Mouse (Mus musculus) thymus, adult 18-20 months (tissue): ENCODE data around the gene Cilp2.

ENCODE experiments used
- DNase-seq, 2 experiments: peaks; one replicate each; pipeline ENCODE4 v3.0.0; 2022; ENCODE audit warnings: mixed read lengths in 2 of 2

Gene Cilp2

GRCm38 (mm10) chr8:69900895-69901451, 13.5 kb upstream of the Cilp2 start:
- no peak for DNase-seq

- no peak for DNase-seq
These were observed 12.4 kb upstream of the Cilp2 start for GRCm38 (mm10) chr8:69899876-69900275.

DNA sequence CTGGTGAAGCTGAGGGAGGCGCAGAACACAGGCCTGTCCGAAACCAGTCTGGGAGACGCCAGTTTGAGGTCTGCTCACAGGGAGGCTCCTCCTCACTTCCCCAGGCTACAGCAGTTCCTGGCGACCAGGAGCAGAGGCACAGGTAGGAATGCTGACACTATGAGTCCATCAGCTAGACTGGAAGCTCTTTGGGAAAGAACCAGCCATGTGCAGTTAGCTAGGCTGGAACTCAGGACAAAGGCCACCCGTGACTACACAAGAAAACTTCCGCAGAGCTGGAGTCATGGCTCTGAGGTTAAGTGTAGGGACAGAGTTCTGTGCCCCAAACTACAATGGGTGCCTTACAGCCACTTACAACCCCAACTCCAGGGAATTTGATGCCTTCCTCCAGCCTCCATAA, 10.4 kb upstream of the Cilp2 start:
- no peak for DNase-seq

DNA sequence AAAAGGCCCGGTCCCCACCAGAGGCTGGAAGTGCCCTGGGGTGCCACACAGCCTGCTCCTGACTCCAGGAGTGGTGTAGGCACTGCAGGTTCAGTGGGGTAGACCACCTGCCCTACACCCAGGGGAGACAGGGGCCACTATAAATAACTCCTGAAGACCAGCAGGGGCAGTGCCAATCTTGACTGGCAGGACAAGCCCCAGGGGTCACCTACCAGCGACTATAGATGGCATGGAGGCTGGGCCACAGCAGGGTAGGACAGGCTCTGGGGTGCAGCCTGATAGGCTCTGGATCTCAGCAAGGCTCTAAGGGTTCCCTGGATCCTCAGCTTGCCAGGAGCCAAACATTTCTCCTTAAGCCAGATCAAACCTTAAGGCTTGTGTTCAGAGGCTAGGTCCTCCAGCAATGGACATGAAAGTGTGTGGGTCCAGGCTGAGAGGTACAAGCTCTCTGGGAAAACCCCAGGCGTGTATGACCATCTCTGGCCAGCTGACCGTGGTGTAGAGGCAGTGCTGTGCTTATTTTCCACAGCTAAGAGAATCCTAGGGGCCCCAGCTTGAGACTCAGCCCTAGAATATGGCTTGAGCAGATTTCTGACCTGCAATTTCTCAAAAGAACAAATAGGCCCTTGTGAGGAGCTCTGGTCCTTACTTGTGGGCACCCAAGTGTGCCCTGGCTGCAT, 8.4 kb upstream of the Cilp2 start:
- no peak for DNase-seq

DNA sequence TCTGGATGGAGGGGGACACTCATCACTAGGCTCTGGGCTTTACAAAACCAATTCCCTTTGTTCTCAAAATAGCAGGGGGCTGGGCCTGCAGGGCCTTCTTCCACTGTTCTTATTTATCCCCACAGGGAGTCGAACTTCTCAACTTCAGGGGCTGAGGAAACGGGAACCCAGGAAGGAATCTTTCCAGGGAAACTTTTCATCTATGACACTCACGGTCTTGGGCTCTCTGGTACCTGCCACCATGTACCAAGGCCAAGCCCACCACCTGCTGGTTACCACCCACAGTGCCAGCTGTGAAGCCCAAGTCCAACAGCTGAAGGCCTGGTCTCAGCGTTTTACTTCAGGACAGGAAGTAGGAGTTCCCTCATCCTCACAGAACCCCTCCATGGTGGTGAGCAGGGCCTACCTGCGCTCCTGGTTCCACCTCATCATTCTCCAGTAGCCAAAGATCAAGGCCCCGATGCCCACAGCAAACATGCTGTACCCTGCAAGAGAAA, 7.4 kb upstream of the Cilp2 start:
- DNase-seq, result no peak

DNA sequence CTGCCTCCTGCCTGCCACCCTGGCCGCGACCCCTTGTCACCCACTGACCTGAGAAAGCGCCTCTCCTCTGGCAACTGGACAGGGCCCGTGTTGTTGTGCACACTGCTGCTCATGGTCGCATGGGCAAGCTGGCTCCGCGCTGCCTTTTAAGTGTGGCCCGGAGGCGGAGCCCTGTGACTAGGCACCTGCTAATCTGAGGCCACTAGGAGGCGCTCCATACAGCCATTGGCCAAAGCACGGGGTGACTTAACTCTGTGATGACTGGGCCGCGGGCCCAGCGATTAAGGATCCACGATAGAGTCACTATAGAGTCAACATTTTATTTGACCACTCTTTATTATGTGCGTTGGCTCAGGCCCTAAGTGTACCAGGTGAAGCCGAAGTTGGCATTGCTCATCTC, 6.4 kb upstream of the Cilp2 start:
- no peak for DNase-seq

- no peak for DNase-seq
These were observed 3.3 kb upstream of the Cilp2 start for GRCm38 (mm10) chr8:69890813-69891241.

DNA sequence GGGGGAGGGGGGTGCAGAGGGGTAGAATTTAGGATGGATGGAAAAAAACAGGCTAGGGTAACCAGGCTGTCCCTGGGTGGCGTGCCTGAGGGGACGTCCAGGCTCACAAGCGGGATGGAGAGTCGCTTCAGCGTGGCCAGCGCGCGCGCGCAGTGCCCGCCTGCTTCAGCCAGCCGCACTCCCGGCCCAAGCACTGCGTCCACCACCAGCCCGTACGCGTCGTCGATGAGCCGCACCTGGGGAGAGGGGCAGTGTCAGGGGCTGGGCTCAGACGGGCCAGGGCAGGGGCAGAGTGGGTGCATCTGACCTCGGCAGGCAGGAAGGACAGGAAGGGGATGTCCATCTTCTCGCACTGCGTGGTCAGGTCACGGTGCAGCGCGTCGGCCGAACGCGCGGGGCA, 1.4 kb upstream of the Cilp2 start:
- no peak for DNase-seq

- DNase-seq, result no peak
These were observed 868 bp upstream of the Cilp2 start for GRCm38 (mm10) chr8:69888244-69888866.

- no peak for DNase-seq
These were observed 3.3 kb downstream of the Cilp2 start for GRCm38 (mm10) chr8:69884141-69884540.

GRCm38 (mm10) chr8:69882833-69883600, 4.5 kb downstream of the Cilp2 start:
- DNase-seq, result no peak

GRCm38 (mm10) chr8:69882021-69882756, 5.3 kb downstream of the Cilp2 start:
- DNase-seq, result no peak

- no peak for DNase-seq
These were observed 6.1 kb downstream of the Cilp2 start for GRCm38 (mm10) chr8:69881261-69881865.

DNA sequence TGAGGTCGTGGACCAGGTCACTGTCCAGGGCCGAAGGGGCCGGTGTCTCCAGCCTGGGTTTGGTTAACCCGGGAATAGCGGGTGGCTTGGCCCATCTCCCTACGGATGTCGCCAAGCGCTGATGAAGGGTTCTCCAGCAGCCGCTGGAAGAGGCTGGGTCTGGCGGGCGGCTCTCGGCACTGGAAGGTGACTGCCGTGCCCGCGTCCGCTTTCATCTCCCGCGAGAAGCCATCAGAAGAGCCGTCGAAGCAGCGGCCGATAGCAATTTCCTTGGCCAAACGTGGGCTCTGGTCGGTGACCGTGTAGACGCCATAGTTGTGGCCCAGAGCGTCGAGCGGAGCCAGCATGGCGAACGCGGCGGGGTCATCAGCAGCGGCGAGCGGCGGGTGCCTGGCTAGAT, 6.6 kb downstream of the Cilp2 start:
- DNase-seq, result no peak

DNA sequence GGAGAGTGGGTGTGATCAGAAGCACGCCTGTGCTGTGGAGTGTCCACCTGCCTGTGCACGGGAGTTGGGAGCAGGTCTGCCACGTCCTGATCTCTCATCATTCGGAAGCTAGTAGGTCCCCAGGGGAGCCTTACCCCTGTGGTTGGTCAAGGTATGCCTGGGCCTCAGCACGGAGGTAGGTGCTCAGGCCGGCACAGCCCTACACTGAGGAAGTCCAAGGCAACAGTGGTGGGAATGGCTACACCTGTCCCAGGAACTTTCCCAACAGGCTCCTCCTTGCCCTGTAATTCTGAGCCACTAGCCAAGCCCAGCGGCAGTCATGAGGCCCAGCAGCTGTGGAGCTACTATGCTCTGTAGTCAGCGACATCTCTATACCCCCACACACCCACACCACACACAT, 7.8 kb downstream of the Cilp2 start:
- DNase-seq, result no peak

DNA sequence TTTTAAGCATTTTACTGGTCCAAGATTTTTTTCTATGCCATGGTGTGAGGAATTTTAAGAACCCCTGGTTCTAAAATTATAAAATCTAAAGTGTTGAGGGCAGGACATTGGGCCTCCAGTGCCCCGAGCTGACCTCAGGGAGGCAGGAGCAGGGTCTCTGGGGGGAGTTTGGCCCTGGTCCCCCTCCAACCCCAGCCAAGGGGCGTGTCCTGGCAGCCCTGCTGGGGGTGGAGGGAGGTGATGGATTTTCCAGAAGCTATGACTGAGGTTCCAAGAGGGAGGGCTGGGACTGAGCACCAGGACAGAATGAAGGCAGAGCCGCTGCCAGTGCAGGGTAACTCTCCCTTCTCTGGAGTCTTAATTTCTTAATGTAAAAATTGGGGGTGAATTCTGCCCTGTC, 9.5 kb downstream of the Cilp2 start:
- DNase-seq, result no peak

DNA sequence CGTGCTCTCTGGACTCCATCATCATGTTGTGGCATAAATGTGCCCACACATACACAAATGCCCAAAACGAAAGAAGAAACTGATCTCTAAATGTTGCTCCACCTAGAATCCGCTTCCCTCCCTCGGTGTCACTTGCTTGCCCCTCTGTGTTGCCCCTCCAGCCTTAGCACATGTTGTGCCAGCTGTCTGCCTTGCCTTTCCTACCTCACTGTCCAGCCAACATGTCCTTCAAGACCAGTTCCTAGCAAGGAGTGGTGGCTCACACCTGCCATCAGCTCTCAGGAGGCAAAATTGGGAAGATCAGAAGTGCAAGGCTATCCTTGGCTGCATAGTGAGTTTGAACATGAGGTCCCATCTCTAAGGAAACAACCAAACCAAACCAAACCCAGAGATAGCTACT, 10.1 kb downstream of the Cilp2 start:
- no peak for DNase-seq

DNA sequence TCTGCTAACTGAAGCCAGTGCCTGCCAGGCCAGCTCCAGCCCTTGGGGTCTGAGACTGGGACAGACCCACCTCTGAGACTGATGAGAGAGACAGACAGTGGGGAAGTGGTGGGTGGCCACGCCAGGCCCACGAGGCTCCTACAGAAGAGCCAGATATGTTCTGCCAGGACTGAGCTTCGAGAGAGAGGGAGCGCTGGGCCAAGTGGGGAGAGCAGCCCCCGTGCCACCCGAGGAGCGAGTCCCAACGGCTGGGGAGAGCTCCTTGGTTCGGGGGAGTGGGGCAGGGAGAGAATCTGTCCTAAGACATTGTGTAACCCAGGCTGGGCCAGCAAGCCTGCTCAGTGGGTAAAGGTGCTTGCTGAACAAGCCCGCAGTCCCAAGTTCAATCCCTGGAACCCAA, 10.5 kb downstream of the Cilp2 start:
- DNase-seq, result no peak

GRCm38 (mm10) chr8:69876097-69876496, 11.4 kb downstream of the Cilp2 start:
- DNase-seq, result no peak

- no peak for DNase-seq
These were observed 12.8 kb downstream of the Cilp2 start for GRCm38 (mm10) chr8:69874654-69875053.

DNA sequence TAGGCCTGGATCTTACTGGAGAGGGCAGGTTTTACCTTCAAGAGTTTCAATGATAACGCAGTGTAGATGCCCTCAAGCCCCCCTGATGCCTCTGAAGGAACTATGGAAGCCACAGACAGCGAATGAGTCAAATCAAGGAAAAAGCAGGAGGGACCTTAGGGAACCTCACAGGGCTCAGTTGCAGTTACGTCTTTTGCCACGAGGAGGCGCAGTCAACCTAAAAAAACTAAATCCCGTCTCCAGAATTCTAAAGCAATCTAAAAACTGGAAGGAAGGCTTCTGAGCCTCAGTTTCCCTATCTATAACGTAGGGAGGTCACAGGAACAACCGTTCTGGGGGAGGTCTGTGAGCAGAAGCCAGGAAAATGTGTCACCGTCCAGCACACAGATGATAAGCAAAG, 13.3 kb downstream of the Cilp2 start:
- DNase-seq, result no peak

DNA sequence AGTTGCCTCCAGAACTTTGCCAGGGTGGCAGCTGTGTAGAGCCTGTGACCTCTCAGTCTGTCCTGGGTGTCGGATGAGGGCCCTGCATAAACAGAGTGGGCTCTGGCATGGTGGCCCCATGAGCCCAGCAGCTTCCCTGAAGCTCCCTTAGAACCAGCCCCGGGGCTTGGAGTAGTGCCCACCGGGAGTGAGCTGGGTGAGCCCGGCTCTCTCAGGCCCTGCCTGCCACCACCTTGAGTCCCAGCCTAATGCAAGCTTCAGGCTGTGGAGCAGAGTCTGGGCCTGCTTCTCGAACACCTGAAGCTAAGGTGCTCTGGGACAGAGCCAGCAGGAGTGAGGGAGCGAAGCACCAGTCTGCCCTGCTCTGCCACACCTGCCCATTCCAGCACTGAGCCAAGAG, 16.6 kb downstream of the Cilp2 start:
- no peak for DNase-seq
